Mouse (Mus musculus) frontal cortex, postnatal 14 days (tissue): Measurements from ENCODE around the gene Epha2.

Experiments
- DNase-seq, 2 experiments: peaks; one replicate each; pipeline ENCODE4 v3.0.0; 2022; ENCODE audit warnings: low spot score in 2 of 2

Epha2 gene

DNA sequence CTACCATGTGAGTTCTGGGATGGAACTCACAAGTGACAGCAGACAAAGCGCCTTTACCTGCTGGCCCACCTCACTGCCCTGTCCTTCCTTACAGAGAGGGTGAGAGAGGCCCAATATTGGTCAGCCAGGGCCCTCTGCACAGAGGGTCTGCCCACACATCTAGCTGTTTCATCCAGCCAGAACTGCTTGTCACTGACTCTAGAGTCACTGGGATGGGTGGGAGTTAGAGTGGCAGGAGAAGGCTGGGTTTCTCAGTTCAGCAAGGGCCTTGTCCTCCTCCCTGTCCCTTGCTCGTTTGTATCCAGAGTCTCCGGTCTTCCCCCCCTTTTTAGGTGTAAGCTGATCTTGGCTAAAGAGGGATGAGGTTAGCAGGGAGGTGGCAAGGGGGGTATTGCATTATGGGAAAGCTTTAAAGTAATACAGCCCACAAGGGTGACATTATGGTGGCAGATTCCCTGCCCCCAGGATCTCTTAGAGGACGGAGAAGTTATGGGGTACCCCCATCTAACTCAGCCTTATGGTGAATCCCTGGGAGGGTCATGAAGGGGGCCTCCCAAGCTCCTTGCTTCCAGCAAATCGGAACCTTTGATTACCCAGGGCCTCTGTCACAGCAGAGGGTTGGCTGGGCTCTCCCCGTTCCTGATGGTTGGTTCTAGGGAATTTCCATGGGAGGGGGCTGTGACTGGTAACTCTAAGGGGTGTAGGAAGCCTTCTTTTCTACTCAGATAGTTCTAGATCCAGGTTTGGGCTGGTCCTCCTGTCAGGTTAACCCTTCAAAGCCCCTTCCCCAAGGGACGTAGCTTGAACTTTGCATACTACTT is 2.6 kb downstream of the Epha2 start:
- DNase-seq = no peak

DNA sequence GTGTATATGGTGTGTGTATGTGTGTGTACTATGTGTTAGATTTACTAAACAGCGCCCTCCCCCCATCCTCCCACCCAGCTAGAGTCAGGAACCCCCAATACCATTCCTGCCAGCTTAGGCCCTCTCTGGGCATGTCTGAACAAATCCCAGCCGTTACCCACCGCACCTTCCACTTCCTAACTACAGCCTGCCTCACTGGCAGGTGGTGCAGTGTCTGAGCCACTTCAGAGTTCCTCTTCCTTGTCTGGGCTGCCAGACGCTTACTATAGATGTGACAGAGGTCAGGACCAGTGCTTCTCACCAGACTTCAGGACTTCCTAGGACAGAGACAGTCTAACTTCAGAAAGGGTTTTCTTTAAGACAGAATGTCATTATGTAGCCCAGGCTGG is 3.2 kb downstream of the Epha2 start:
- DNase-seq = no peak

DNA sequence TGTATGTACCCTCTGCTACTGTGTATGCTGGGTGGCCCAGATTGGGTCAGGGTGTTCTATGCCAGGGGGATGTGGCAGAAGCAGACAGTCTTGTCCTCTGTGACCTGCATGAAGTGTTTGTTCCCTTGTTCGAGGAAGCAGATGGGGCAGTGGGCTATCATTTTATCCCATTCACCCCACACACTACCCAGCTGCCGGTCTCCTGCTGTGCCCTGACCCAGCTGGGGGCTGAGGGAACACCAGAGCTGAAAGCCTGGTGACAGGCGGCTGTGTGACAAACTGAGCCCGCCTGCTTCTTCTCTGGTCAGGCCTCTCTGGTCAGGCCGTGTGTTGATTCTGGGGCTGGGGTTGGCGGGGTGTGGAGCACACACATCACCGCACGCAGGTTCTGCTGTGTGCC is 5.0 kb downstream of the Epha2 start:
- no peak for DNase-seq

DNA sequence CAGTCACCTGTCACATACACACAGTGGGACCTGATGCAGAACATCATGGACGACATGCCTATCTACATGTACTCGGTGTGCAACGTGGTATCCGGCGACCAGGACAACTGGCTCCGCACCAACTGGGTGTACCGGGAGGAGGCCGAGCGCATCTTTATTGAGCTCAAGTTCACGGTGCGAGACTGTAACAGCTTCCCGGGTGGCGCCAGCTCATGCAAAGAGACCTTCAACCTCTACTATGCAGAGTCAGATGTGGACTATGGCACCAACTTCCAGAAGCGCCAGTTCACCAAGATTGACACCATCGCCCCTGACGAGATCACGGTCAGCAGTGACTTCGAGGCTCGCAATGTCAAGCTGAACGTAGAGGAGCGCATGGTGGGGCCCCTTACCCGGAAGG is 7.3 kb downstream of the Epha2 start:
- DNase-seq = no peak

DNA sequence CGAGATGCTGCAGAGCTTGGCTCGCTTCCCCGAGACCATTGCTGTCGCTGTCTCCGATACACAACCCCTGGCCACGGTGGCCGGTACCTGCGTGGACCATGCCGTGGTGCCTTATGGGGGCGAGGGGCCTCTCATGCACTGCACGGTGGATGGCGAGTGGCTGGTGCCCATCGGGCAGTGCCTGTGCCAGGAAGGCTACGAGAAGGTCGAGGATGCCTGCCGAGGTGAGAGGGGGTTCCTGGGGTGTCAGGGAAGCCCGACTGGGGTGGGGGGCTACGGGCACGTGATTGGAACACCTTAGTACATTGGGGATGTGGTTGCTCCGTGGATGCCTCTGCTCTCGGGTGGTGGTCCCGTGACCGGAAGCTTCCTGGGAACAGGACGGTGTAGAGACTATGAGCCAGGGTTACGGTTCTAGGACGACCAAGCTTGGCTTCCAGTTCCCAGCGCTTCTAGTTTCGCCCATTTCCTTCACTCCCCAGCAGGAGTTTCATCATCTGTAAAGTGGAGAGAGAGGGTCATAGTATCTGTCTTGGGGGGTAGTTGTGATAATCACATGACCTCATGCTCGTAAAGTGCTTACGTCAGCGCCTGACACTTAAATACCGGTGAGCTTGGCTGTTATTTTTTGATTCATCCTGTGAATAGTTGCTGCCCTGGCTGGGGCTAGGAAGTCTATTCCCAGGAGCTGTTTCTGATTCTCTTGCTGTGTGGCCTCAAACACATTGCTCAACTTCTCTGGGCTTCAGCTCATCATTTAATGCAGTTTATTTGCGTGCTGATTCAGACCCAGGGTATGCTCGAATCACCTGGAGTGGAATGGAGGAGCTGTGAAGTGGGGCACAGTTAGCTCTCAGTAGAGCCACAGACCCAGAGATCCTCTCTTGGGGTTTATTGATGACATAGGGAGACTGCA is 8.1 kb downstream of the Epha2 start:
- DNase-seq = no peak

DNA sequence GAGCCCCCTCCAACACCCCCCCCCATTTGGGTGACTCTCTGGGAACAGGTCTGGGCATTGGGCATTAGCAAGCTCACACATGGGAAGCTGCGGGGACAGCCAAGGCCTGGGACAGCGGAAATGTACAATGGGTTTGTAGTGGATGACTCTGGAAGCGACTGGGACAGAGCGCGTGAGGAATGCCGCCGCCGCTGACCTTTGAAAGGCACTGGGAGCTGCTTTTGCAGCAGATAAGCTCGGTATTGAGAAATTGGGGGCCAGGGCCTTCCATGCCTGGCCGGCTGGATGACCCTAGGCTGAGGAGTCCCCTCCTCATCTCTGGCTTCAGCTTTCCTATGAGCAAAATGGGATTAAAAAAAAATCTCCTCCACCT is 8.7 kb downstream of the Epha2 start:
- no peak for DNase-seq

DNA sequence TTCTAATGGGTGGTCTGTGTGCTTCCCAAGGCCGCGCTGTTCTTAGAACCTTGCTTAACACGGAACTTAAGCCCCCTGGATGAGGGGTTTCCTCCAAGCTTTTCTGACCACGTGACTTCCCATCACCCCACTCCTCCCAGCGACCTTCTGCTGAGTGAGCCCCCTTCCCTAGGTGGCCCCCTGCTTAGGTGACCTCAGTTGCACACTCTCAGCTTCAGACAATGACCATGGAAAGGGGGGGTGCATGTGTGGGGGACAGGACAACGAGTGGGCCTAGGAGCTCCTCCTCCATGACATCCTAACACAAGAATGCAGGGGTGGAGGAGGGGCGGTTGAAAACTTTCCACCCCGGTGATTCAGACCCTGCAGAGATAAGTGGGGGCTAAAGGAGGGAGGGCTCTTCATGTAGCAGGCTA is 9.2 kb downstream of the Epha2 start:
- DNase-seq = no peak

DNA sequence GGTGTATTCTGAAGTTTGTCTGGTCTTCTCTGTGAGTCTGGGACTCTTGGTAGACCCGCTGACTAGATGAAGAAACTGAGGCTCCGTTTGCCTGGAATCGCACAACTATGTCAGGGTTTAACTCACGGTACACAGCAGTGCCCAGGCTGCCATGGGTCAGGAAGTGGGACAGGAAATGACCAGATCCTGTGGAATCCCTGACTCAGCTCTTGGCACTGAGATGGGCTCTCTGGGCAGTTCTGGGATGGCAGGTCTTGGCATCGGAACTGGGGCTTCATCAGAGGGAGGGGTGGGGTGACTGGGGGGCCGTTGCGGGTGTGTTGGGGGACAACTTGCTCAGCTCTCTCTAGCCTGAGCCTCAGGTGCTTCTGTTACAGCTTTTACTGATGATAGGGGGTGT is 10.0 kb downstream of the Epha2 start:
- DNase-seq = no peak

DNA sequence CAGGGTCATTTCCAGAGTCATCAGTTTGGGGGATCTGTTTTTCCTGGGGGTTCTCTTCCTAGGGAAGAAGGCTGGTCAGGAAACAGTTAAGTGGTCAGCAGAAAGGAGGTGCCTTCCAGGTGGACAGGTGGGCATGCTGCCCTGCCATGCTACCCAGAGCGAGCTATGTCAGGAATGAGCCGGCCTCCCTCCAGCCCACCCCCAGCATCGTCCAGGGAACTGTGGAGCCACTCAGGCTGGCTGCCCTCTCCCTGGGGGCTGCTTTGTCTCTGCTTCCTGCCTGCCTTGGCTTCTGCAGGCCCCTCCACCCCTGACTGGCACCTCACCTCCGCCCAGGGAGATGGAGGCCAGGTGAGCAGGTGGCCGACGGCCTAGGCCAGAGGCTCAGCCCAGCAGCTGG is 10.5 kb downstream of the Epha2 start:
- DNase-seq = no peak

DNA sequence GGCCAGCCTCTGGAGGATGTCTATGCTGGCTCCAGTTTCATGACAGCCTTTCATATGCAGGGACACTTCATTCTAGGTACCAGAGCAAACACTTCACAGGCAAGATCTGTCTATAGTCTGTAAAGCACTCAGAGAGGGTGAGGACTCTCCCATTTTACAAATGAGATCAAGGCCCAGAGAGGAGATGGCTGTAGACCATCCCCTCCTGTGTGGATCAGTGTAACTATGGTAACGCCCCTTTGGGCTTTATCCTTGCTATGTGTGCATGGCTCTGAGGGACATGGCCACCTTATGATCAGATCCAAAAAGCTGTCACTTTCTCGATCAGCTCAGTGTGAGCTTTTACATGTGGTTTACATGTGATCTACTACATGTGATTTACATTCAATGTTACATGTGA is 10.9 kb downstream of the Epha2 start:
- no peak for DNase-seq

DNA sequence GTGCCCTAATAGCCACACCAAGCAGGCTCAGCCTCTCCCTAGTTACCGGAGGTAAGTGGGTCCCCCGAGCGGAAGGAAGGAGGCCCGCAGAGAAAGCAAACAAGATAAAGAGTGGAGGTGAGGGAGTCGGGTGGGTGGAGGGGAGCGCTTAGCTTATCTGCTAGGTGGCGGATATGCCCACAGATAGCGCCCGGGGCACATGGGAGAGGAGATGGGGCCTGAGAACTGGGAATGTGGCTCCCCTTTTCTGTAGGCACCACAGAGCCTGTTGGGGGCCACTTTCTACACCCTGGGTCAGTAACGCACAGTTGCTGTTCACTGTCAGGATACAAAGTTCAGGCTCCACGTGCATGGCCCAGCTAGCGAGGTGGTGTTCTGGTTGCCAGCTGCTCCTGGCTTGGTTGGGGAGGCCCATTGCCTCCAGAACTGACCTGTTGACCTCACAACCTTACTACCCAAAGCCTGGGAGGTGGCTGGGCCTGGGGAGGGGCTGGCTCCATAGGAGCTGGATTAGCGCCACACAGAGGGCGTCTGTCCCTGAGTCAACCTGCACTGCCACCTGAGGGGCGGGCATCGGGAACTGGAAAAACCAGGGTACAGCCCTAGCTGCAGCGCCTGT is 11.6 kb downstream of the Epha2 start:
- DNase-seq = no peak

DNA sequence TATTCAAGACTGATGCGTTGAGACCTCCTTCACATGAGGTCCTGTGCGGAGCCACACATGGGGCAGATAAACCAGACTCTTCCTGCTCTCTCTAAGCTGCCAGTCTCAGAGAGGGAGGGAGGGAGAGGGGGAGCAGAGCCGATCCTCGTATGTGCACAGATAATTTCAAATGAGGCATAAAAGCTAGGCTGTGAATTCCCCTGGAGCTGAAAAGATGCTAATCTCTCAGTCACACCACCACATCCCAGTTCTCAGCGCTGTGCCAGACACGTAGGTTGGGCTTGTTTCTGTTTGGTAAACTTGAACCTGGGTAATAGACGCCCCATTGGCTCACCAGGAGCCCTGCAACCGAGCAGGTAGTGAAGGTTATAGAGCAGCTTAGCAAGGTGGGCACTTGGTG is 12.4 kb downstream of the Epha2 start:
- no peak for DNase-seq

DNA sequence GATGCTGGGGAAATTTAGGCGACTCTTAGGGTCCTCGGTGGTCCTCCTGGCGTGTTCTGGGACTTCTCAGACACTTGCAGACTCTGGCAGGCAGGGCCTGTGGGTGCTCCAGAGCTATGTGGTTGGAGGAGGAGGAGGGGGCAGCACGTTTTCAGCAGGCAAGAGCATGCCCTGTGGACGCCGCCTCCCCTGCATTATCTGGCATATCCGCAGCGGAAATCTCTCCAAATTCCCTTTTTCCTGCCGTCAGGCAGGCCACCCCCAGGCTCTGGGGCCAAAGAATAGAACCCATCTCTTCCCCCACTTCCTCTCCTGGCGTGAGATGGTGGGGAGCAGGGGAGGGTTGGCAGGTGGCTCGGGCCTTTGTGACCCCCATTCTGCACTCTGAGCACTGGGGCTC is 12.9 kb downstream of the Epha2 start:
- no peak for DNase-seq

DNA sequence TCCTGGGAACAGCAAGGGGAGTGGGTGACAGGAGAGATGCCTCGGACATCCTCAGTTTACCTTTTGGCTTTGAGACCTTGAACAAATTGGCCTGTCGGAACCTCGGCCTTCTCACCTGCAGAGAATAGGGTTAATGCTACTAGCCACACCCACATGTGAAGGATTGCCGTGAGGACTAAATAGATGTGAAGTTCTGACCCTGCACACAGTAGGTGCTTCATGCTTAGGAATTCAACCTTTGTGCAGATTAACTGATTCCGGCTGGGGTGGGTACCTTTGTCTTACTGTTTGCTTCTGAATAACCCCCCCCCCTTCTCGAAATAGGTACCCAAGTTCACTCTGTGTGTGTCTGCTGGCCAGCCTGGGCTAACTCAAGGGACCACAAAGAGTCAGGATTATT is 13.7 kb downstream of the Epha2 start:
- DNase-seq = no peak

DNA sequence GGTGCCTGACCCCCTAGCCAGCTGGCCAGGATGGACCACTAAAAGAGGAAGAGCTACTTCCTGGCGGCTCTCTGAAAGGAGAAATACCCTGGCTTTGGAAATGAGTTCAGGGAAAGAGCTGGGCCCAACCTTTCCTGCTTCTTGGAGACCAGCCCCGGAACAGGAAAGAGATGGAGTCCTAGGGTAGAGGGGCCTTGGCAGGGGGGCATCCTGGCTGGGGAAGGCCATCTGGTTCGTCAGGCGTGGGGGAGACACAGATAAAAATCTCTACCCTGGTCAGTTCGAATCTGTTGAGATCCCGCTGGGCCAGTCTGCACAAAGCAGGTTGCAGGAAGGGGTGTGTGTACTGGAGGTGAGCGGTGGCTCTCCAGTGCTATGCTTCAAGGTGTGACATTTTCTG is 15.0 kb downstream of the Epha2 start:
- DNase-seq = no peak

DNA sequence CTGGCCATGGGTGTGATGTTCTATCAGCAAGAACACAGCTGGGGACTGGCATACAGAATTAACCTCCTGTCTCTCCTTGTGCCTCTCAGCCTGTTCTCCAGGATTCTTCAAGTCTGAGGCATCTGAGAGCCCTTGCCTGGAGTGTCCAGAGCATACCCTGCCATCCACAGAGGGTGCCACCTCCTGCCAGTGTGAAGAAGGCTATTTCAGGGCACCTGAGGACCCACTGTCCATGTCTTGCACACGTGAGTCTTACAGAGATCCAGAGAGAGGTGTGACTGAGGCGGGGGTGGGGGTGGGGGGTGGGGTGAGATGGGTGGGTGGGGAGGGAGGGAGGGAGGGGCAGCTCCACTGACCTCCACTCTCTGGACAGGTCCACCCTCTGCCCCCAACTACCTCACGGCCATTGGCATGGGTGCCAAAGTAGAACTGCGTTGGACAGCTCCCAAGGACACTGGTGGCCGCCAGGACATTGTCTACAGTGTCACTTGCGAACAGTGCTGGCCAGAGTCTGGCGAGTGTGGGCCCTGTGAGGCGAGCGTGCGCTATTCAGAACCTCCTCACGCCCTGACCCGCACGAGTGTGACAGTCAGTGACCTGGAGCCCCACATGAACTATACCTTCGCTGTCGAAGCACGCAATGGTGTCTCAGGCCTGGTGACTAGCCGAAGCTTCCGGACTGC is 15.6 kb downstream of the Epha2 start:
- no peak for DNase-seq

DNA sequence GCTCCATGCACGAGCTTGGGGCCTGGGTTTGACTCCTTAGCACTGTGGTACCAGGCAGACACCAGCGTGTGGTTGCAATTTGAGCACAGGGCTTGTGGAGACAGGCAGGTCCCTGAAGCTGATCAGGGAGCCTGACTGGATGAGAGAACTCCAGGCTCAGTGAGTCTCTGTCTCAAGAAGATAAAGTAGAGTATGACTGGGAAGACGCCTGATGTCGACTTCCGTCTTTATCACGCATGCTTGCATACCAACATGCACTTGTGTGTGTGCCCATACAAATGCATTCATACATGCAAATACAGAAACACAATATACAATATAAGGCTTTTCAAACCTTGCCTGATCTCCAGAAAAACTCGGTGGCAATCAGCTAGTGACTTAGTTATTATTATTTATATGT is 16.9 kb downstream of the Epha2 start:
- no peak for DNase-seq

DNA sequence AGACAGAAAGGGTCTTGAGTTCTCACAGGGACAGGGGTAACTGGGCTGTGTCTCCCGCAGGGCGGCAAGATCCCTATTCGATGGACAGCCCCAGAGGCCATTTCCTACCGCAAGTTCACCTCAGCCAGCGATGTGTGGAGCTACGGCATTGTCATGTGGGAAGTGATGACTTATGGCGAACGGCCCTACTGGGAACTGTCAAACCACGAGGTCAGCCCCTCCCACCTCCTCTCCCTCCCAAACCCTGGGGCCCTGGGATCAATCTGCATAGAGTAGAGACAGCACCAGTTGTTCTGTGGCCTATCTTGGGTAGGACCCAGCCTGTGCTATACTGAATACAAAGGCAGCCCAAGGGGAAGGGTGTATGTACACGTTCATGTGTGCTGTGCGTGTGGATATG is 21.5 kb downstream of the Epha2 start:
- no peak for DNase-seq

DNA sequence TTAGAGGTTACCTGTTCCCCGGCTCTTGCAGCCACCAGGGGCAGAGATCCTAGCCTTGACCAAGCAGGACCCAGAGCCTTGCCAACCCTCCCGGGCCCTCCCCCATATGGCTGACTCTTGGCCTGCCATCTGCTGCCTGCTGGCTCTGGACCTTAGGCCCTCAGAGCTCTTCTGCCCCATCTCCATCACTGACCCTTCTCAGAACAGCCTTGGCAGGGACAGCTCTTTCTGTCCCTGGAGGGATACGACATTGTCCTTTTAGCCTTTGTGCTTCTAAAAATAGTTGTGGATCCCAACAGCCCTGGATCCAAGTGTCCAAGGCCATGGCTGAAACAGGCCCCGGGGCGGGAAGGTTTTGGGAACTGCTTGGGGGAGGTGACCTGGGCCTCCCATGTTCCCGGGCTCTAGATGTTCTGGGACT is 23.7 kb downstream of the Epha2 start:
- no peak for DNase-seq

DNA sequence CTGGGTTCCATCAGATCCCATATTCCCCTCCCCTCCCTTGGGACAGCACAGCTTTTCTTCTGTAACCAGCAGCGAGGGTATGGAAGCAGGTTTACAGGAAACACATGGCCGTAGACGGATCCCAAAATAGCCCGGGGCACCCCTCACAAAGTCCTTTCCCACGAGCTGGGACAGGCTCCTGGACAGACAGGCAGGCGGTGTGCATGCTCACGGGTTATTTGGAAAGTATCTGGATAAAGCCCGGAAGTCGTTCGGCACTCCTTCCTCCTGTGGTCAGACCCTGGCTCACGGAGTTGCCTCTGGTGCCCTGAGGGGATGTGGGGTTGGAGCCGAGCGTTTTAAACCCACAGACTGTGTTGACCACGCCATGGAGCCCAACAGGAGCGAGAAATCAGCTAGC is 24.6 kb downstream of the Epha2 start:
- DNase-seq = no peak

DNA sequence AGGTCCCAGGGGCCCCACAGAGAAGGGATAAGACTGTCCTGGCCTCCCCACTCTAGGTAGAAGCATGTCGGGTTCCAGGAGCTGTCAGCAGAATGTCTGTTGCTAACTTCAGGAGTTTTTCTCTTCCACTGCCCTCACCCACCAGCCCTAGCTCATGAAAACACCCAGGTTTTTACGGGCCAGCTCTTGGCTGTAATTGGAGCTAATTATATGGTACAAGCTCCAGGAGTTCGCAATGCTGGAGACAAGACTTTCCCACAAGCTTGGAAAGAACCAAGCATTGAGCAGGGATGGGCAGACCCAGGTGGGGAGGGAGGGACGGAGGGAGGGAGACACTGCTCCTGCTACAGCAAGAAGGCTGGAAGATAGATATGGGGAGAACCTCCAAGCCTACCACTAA is 26.0 kb downstream of the Epha2 start:
- no peak for DNase-seq

DNA sequence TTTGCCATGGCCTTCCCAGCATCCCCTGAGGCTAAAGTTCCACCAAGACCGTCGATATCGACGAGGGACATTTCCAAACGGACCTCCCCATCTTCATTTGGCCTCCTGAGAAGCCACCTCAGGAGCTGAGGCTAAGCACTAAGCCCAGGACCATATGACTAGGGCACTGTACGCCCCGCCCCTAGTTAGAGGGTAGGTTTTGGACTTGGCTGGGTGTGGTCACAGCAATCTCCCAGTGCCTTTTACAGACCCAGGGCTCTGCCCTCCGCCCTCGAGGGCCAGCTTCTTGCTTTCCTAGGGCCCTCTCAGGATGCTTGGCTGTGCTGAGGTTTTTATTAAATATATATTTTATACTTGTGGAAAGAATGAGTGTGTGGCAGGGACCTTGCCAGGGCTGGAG is 27.7 kb downstream of the Epha2 start:
- no peak for DNase-seq
